Mouse (Mus musculus): ENCODE results near the gene Coa7.
A peak's percentile ranks its signal among the peaks of the same experiment; 100 is the strongest.

DNA sequence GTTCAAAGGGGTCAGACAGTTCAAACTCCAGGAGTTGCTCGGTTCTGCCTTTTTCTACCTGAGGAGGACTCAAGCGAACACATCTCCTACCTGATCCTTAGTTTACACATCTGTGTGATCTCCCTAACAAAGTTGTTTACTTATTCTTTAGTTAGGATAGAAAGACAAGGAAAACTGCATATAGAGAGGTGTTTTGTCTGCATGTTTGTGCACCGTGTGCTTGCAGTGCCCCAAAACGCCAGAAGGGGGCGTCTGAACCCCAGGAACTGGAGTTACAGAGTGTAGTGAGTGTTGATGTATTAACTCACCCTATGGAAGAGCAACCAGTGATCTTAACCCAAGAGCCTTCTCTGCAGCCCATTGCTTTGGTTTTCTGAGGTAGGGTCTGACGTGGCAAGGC lies 8.2 kb upstream of the Coa7 start:
- TF ChIP-seq CTCF (IDR thresholded peaks at IDR 0.05; ENCODE audit: low read depth, low read length) (peak; percentile 37; the same call in 1 of the 2 replicates), POLR2A (IDR thresholded peaks at IDR 0.05; ENCODE audit: extremely low read depth, insufficient read depth, low read length) (no peak)

All from liver, adult 2 months (tissue).